Mouse (Mus musculus) lung, embryonic 15.5 days (tissue): ENCODE results near the gene Ager. TPM values are rescaled to one million over a fixed set of nuclear protein-coding genes. Genes with fewer than 3 reads are reported as not detected.

Experiments
- ATAC-seq: fragments of 200-750 bp; cut with Nextera tagmentation; 2 replicates; pipeline ENCODE4 v1.8.0; 2017; ENCODE audit warnings: moderate number of reproducible peaks, borderline replicate concordance; ENCODE audit not compliant: low FRiP score, low TSS enrichment; ENCODE audit errors: extremely low read depth
- H3K27ac ChIP-seq: fragments of 300-500 bp; sonication (generic); 2 replicates; pipeline ENCODE4 v1.5.1; 2015; ENCODE audit warnings: moderate library complexity, mild to moderate bottlenecking, inconsistent platforms
- H3K27me3 ChIP-seq: fragments of 300-500 bp; sonication (generic); 2 replicates; pipeline ENCODE4 v1.6.1; 2015; ENCODE audit warnings: inconsistent platforms
- H3K36me3 ChIP-seq: fragments of 300-500 bp; sonication (generic); 2 replicates; pipeline ENCODE4 v1.6.1; 2015; ENCODE audit warnings: inconsistent platforms
- H3K4me1 ChIP-seq: fragments of 300-500 bp; sonication (generic); 2 replicates; pipeline ENCODE4 v1.6.1; 2015; ENCODE audit warnings: inconsistent platforms
- H3K4me2 ChIP-seq: fragments of 300-500 bp; sonication (generic); 2 replicates; pipeline ENCODE4 v1.6.1; 2015; ENCODE audit warnings: inconsistent platforms, mild to moderate bottlenecking, moderate library complexity
- H3K4me3 ChIP-seq: fragments of 300-500 bp; sonication (generic); 2 replicates; pipeline ENCODE4 v1.5.1; 2015; ENCODE audit warnings: mild to moderate bottlenecking, inconsistent platforms
- H3K9ac ChIP-seq: fragments of 300-500 bp; sonication (generic); 2 replicates; pipeline ENCODE4 v1.6.1; 2015; ENCODE audit warnings: inconsistent platforms
- H3K9me3 ChIP-seq: fragments of 300-500 bp; sonication (generic); 2 replicates; pipeline ENCODE4 v1.6.1; 2016; ENCODE audit warnings: inconsistent platforms
- WGBS: fragments of 180-500 bp; shearing (Covaris S2); methylation state at CpG from one replicate; pipeline ENCODE4 v1.1.7; 2015; 5-methylcytosine and 5-hydroxymethylcytosine counted together
- polyA plus RNA-seq: library from polyadenylated mRNA; unstranded; fragments of >200 nt; fragmentation: Nextera tagmentation; extraction: Ambion mirVana; gene quantifications from 2 replicates; pipeline ENCODE4 v1.2.1, GENCODE M21; 2015

Gene Ager
- polyA plus RNA-seq, 1 experiment from 2014 or later = 248 TPM

- Histone ChIP-seq H3K4me3 (peak overlapping the region; percentile 69), H3K27ac (peak overlapping the region; percentile 90), H3K36me3 (peaks cover 8% of the 10 kb centered on the region; the same call in 1 of the 2 replicates), H3K4me1 (peaks cover 45% of the 10 kb centered on the region), H3K9ac (peak overlapping the region; percentile 58), H3K27me3 (peaks cover 37% of the 10 kb centered on the region), H3K9me3 (no peaks in the 10 kb centered on the region), H3K4me2 (peak overlapping the region; percentile 82)
- under 1% methylated on average over 37 of the region's 45 CpGs for WGBS
- peak; percentile 86 for ATAC-seq
These were observed 29.7 kb downstream of the Ager start for GRCm38 (mm10) chr17:34627093-34627942.

GRCm38 (mm10) chr17:34627943-34628643 is 30.4 kb downstream of the Ager start, which contains the start of gene Ppt2:
TSS of gene Ppt2 (minus strand) at chr17:34628510.
- 3% methylated on average over 29 of the region's 29 CpGs for WGBS
- Histone ChIP-seq H3K9ac (peak within 1 kb of the TSS; percentile 52), H3K4me2 (peak within 1 kb of the TSS; percentile 82), H3K27me3 (peaks cover 45% of the 10 kb centered on the region), H3K36me3 (peaks cover 1% of the 10 kb centered on the region; the same call in 1 of the 2 replicates), H3K9me3 (no peaks in the 10 kb centered on the region), H3K4me1 (peaks cover 49% of the 10 kb centered on the region), H3K4me3 (peak within 1 kb of the TSS; percentile 69), H3K27ac (peak within 1 kb of the TSS; percentile 90)
- ATAC-seq = no peak; the same call in 1 of the 2 replicates

- H3K4me3 ChIP-seq = peak overlapping the region; percentile 69; the same call in 1 of the 2 replicates
- H3K4me1 ChIP-seq = peaks cover 49% of the 10 kb centered on the region
- no peak overlapping the region for H3K27ac ChIP-seq
- no peaks in the 10 kb centered on the region for H3K36me3 ChIP-seq
- no peak for ATAC-seq
- 25% methylated on average over 5 of the region's 5 CpGs for WGBS
- peak overlapping the region; percentile 82 for H3K4me2 ChIP-seq
- H3K27me3 ChIP-seq = peaks cover 50% of the 10 kb centered on the region
- no peak overlapping the region for H3K9ac ChIP-seq
- H3K9me3 ChIP-seq = no peaks in the 10 kb centered on the region
These were observed 30.9 kb downstream of the Ager start for GRCm38 (mm10) chr17:34628644-34628967.

GRCm38 (mm10) chr17:34629221-34629751 is 31.6 kb downstream of the Ager start, which contains the start of gene Prrt1:
TSS of gene Prrt1 (plus strand) at chr17:34629533.
- no peak within 1 kb of the TSS for H3K27ac ChIP-seq
- no peak within 1 kb of the TSS for H3K9ac ChIP-seq
- peak within 1 kb of the TSS; percentile 82 for H3K4me2 ChIP-seq
- WGBS = 0% methylated on average over 16 of the region's 16 CpGs
- peak within 1 kb of the TSS; percentile 69 for H3K4me3 ChIP-seq
- H3K9me3 ChIP-seq = no peaks in the 10 kb centered on the region
- H3K27me3 ChIP-seq = peaks cover 57% of the 10 kb centered on the region
- peaks cover 49% of the 10 kb centered on the region for H3K4me1 ChIP-seq
- H3K36me3 ChIP-seq = no peaks in the 10 kb centered on the region
- no peak for ATAC-seq

GRCm38 (mm10) chr17:34629796-34630603 is 32.3 kb downstream of the Ager start:
- Histone ChIP-seq H3K4me3 (0 out of 2 replicates have a peak overlapping the region, but pooled peaks have one; percentile 15), H3K9ac (no peak overlapping the region), H3K4me2 (peak overlapping the region; percentile 82), H3K36me3 (no peaks in the 10 kb centered on the region), H3K4me1 (peaks cover 49% of the 10 kb centered on the region), H3K27ac (no peak overlapping the region), H3K27me3 (peaks cover 60% of the 10 kb centered on the region), H3K9me3 (no peaks in the 10 kb centered on the region)
- WGBS = 18% methylated on average over 12 of the region's 12 CpGs
- no peak for ATAC-seq

GRCm38 (mm10) chr17:34630761-34631301 is 33.2 kb downstream of the Ager start:
- H3K9me3 ChIP-seq = no peaks in the 10 kb centered on the region
- H3K27me3 ChIP-seq = peaks cover 69% of the 10 kb centered on the region
- WGBS = 3% methylated on average over 47 of the region's 48 CpGs
- H3K4me1 ChIP-seq = peaks cover 49% of the 10 kb centered on the region
- ATAC-seq = no peak
- peak overlapping the region; percentile 45 for H3K4me2 ChIP-seq
- H3K9ac ChIP-seq = no peak overlapping the region
- H3K4me3 ChIP-seq = peak overlapping the region; percentile 15; the same call in 1 of the 2 replicates
- H3K36me3 ChIP-seq = no peaks in the 10 kb centered on the region
- no peak overlapping the region for H3K27ac ChIP-seq

GRCm38 (mm10) chr17:34631647-34632046 is 34.0 kb downstream of the Ager start:
- Histone ChIP-seq H3K9me3 (no peaks in the 10 kb centered on the region), H3K27me3 (peaks cover 76% of the 10 kb centered on the region), H3K4me1 (peaks cover 42% of the 10 kb centered on the region), H3K9ac (peak overlapping the region; percentile 18; the same call in 1 of the 2 replicates), H3K4me2 (peak overlapping the region; percentile 64), H3K36me3 (no peaks in the 10 kb centered on the region), H3K4me3 (peak overlapping the region; percentile 36), H3K27ac (no peak overlapping the region)
- WGBS = 3% methylated on average over 12 of the region's 12 CpGs
- ATAC-seq = no peak

GRCm38 (mm10) chr17:34632261-34632691 is 34.6 kb downstream of the Ager start:
- H3K27me3 ChIP-seq = peaks cover 82% of the 10 kb centered on the region
- WGBS = under 1% methylated on average over 26 of the region's 26 CpGs
- no peaks in the 10 kb centered on the region for H3K36me3 ChIP-seq
- H3K4me2 ChIP-seq = peak overlapping the region; percentile 64
- peak overlapping the region; percentile 36 for H3K4me3 ChIP-seq
- peak overlapping the region; percentile 18; the same call in 1 of the 2 replicates for H3K9ac ChIP-seq
- no peak overlapping the region for H3K27ac ChIP-seq
- peaks cover 42% of the 10 kb centered on the region for H3K4me1 ChIP-seq
- ATAC-seq = peak; percentile 61
- H3K9me3 ChIP-seq = no peaks in the 10 kb centered on the region

- Histone ChIP-seq H3K27me3 (peaks cover 71% of the 10 kb centered on the region), H3K9ac (no peak overlapping the region), H3K4me3 (no peak overlapping the region), H3K4me1 (peaks cover 22% of the 10 kb centered on the region), H3K36me3 (no peaks in the 10 kb centered on the region), H3K27ac (no peak overlapping the region), H3K4me2 (no peak overlapping the region), H3K9me3 (no peaks in the 10 kb centered on the region)
- WGBS = 64% methylated on average over 2 of the region's 2 CpGs
- no peak for ATAC-seq
These were observed 38.0 kb downstream of the Ager start for GRCm38 (mm10) chr17:34635671-34636070.

GRCm38 (mm10) chr17:34637459-34637858 is 39.8 kb downstream of the Ager start:
- H3K4me1 ChIP-seq = peaks cover 11% of the 10 kb centered on the region
- no peaks in the 10 kb centered on the region for H3K36me3 ChIP-seq
- ATAC-seq = no peak
- no peak overlapping the region for H3K4me3 ChIP-seq
- no peak overlapping the region for H3K4me2 ChIP-seq
- peaks cover 53% of the 10 kb centered on the region for H3K27me3 ChIP-seq
- 56% methylated on average over 3 of the region's 3 CpGs for WGBS
- no peak overlapping the region for H3K27ac ChIP-seq
- no peaks in the 10 kb centered on the region for H3K9me3 ChIP-seq
- no peak overlapping the region for H3K9ac ChIP-seq
